Mouse (Mus musculus) forebrain, embryonic 12.5 days (tissue): ENCODE data around the gene Slc30a5. TPM values are rescaled to one million over a fixed set of nuclear protein-coding genes. Genes with fewer than 3 reads are reported as not detected.

Experiments
- ATAC-seq: fragments of 200-750 bp; cut with Nextera tagmentation; 2 replicates; pipeline ENCODE4 v1.8.0; 2017; ENCODE audit warnings: moderate TSS enrichment; ENCODE audit not compliant: low FRiP score
- H3K27ac ChIP-seq: fragments of 300-500 bp; sonication (generic); 2 replicates; pipeline ENCODE4 v1.5.1; 2016; ENCODE audit warnings: mild to moderate bottlenecking
- H3K27me3 ChIP-seq: fragments of 300-500 bp; sonication (generic); 2 replicates; pipeline ENCODE4 v1.6.1; 2016; ENCODE audit warnings: mild to moderate bottlenecking
- H3K36me3 ChIP-seq: fragments of 300-500 bp; sonication (generic); replicated peaks from 2 replicates; pipeline ENCODE4 v1.6.1; 2016; ENCODE audit warnings: mild to moderate bottlenecking
- H3K4me1 ChIP-seq: fragments of 300-500 bp; sonication (generic); 2 replicates; pipeline ENCODE4 v1.6.1; 2016
- H3K4me2 ChIP-seq: fragments of 300-500 bp; sonication (generic); 2 replicates; pipeline ENCODE4 v1.6.1; 2016; ENCODE audit warnings: mild to moderate bottlenecking, moderate library complexity
- H3K4me3 ChIP-seq: fragments of 300-500 bp; sonication (generic); replicated peaks from 2 replicates; pipeline ENCODE4 v1.5.1; 2016; ENCODE audit warnings: mild to moderate bottlenecking
- H3K9ac ChIP-seq: fragments of 300-500 bp; sonication (generic); 2 replicates; pipeline ENCODE4 v1.6.1; 2016; ENCODE audit warnings: mild to moderate bottlenecking
- H3K9me3 ChIP-seq: fragments of 300-500 bp; sonication (generic); 2 replicates; pipeline ENCODE4 v1.6.1; 2016
- WGBS: fragments of 180-500 bp; shearing (Covaris S2); methylation state at CpG from one replicate; pipeline ENCODE4 v1.1.7; 2016; 5-methylcytosine and 5-hydroxymethylcytosine counted together
- polyA plus RNA-seq: library from polyadenylated mRNA; unstranded; fragments of >200 nt; fragmentation: Nextera tagmentation; extraction: Ambion mirVana; gene quantifications from 2 replicates; pipeline ENCODE4 v1.2.1, GENCODE M21; 2016

Slc30a5 gene
- polyA plus RNA-seq = 44.5 and 47.1 TPM in 2 replicates

- Histone ChIP-seq H3K9me3 (no peaks in the 10 kb centered on the region), H3K4me3 (peak within 1 kb of the TSS; percentile 97), H3K4me1 (peaks cover 19% of the 10 kb centered on the region), H3K4me2 (peak within 1 kb of the TSS; percentile 80), H3K9ac (peak within 1 kb of the TSS; percentile 91), H3K27ac (peak within 1 kb of the TSS; percentile 90), H3K27me3 (no peaks in the 10 kb centered on the region), H3K36me3 (0 out of 2 replicates have a peak, but pooled peaks cover 3% of the 10 kb centered on the region)
- ATAC-seq = peak; percentile 99
- under 1% methylated on average over 94 of the region's 94 CpGs for WGBS
These were observed at the start of gene Slc30a5 for GRCm38 (mm10) chr13:100832741-100833639. Slc30a5 (minus strand) TSS chr13:100833427.

DNA sequence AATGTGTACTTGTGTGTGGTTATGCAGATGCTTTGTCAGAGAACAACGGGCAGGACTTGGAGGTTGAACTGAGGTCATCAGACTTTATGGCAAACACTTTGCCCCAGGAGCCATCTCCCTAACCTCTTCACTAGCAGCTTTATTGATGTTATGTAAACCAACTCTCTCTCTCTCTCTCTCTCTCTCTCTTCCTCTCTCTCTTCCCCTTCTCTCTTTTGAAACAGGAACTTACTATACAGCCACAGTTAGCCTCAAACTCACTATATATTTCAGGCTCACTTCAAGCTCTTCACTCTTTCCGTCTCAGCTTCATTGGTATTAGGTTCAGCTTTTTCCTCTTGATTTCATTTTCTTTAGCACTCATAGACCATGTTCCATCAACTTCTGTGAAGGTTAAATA, 48.7 kb upstream of the Slc30a5 start:
- no peaks in the 10 kb centered on the region for H3K9me3 ChIP-seq
- no peak overlapping the region for H3K4me3 ChIP-seq
- no peak overlapping the region for H3K4me2 ChIP-seq
- H3K9ac ChIP-seq = no peak overlapping the region
- H3K27ac ChIP-seq = no peak overlapping the region
- no peaks in the 10 kb centered on the region for H3K4me1 ChIP-seq
- no peaks in the 10 kb centered on the region for H3K36me3 ChIP-seq
- 90% methylated on average over 2 of the region's 2 CpGs for WGBS
- H3K27me3 ChIP-seq = no peaks in the 10 kb centered on the region
- ATAC-seq = no peak

- Histone ChIP-seq H3K4me3 (no peak overlapping the region), H3K9me3 (no peaks in the 10 kb centered on the region), H3K4me1 (peaks cover 6% of the 10 kb centered on the region), H3K4me2 (no peak overlapping the region), H3K27ac (no peak overlapping the region), H3K9ac (no peak overlapping the region), H3K36me3 (no peaks in the 10 kb centered on the region), H3K27me3 (no peaks in the 10 kb centered on the region)
- ATAC-seq = no peak
- WGBS = 77% methylated on average over 3 of the region's 3 CpGs
These were observed 46.6 kb upstream of the Slc30a5 start for GRCm38 (mm10) chr13:100879806-100880205.

DNA sequence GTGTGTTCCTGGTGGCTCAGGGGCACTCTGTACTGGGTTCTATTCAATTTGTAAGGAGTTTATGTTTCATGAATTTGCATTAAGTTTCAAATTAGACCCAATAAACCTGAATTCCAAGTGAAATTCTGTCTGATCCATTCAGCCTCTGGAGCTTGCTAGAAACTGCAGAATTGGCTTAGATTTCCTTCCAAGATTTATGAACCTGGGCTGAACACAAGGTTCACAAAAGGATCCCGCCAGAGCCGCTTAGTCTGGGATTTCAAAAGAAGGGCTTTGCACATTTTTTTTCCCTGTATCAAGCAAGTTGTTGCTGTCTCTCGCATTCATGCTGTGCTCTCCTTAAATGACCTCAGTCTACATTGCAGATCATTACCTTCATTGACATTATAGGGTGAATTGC, 46.1 kb upstream of the Slc30a5 start:
- Histone ChIP-seq H3K27ac (no peak overlapping the region), H3K9me3 (no peaks in the 10 kb centered on the region), H3K4me2 (no peak overlapping the region), H3K4me3 (no peak overlapping the region), H3K4me1 (peaks cover 10% of the 10 kb centered on the region), H3K9ac (no peak overlapping the region), H3K36me3 (no peaks in the 10 kb centered on the region), H3K27me3 (no peaks in the 10 kb centered on the region)
- ATAC-seq = no peak
- WGBS = 63% methylated on average over 3 of the region's 3 CpGs

GRCm38 (mm10) chr13:100878264-100878663, 45.0 kb upstream of the Slc30a5 start:
- ATAC-seq = no peak
- no peak overlapping the region for H3K9ac ChIP-seq
- no peaks in the 10 kb centered on the region for H3K9me3 ChIP-seq
- no peaks in the 10 kb centered on the region for H3K36me3 ChIP-seq
- H3K4me1 ChIP-seq = peaks cover 10% of the 10 kb centered on the region
- H3K4me2 ChIP-seq = no peak overlapping the region
- no peak overlapping the region for H3K27ac ChIP-seq
- H3K4me3 ChIP-seq = no peak overlapping the region
- 89% methylated on average over 3 of the region's 3 CpGs for WGBS
- H3K27me3 ChIP-seq = no peaks in the 10 kb centered on the region

DNA sequence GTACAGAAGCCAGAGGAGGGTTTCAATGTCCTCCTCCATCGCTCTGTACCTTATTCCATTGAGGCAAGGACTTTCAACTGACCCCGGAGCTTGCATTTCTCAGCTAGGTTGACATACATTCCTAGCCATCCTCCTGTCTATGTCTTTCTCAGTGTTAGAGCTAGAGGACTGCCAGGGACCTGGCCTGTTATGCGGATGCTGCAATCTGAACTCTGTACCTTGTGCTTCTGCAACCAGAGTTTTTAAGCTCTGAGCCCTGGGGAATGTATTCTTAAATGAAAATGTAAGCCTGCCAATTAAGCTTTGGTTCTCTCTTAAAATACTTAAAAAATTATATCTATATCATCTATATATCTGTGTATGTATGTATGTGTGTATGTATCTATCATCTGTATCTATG, 44.5 kb upstream of the Slc30a5 start:
- no peak overlapping the region for H3K4me3 ChIP-seq
- no peaks in the 10 kb centered on the region for H3K9me3 ChIP-seq
- no peak overlapping the region for H3K27ac ChIP-seq
- no peaks in the 10 kb centered on the region for H3K27me3 ChIP-seq
- H3K4me2 ChIP-seq = no peak overlapping the region
- H3K4me1 ChIP-seq = peaks cover 10% of the 10 kb centered on the region
- WGBS = 97% methylated on average over 3 of the region's 3 CpGs
- no peaks in the 10 kb centered on the region for H3K36me3 ChIP-seq
- no peak overlapping the region for H3K9ac ChIP-seq
- ATAC-seq = no peak

GRCm38 (mm10) chr13:100875103-100875502, 41.9 kb upstream of the Slc30a5 start:
- no peaks in the 10 kb centered on the region for H3K9me3 ChIP-seq
- no peak overlapping the region for H3K4me3 ChIP-seq
- H3K4me1 ChIP-seq = peaks cover 23% of the 10 kb centered on the region
- H3K4me2 ChIP-seq = no peak overlapping the region
- 63% methylated on average over 4 of the region's 4 CpGs for WGBS
- no peaks in the 10 kb centered on the region for H3K27me3 ChIP-seq
- no peak for ATAC-seq
- H3K36me3 ChIP-seq = no peaks in the 10 kb centered on the region
- no peak overlapping the region for H3K9ac ChIP-seq
- peak overlapping the region; percentile 70 for H3K27ac ChIP-seq

GRCm38 (mm10) chr13:100874588-100874987, 41.4 kb upstream of the Slc30a5 start:
- peak; percentile 36; the same call in 1 of the 2 replicates for ATAC-seq
- H3K4me1 ChIP-seq = peaks cover 23% of the 10 kb centered on the region
- peak overlapping the region; percentile 70 for H3K27ac ChIP-seq
- 43% methylated on average over 3 of the region's 3 CpGs for WGBS
- H3K27me3 ChIP-seq = no peaks in the 10 kb centered on the region
- H3K4me2 ChIP-seq = no peak overlapping the region
- no peaks in the 10 kb centered on the region for H3K36me3 ChIP-seq
- H3K9me3 ChIP-seq = no peaks in the 10 kb centered on the region
- no peak overlapping the region for H3K9ac ChIP-seq
- H3K4me3 ChIP-seq = no peak overlapping the region

GRCm38 (mm10) chr13:100873530-100873929, 40.3 kb upstream of the Slc30a5 start:
- Histone ChIP-seq H3K4me3 (no peak overlapping the region), H3K27me3 (no peaks in the 10 kb centered on the region)
- WGBS = 81% methylated on average over 8 of the region's 8 CpGs

DNA sequence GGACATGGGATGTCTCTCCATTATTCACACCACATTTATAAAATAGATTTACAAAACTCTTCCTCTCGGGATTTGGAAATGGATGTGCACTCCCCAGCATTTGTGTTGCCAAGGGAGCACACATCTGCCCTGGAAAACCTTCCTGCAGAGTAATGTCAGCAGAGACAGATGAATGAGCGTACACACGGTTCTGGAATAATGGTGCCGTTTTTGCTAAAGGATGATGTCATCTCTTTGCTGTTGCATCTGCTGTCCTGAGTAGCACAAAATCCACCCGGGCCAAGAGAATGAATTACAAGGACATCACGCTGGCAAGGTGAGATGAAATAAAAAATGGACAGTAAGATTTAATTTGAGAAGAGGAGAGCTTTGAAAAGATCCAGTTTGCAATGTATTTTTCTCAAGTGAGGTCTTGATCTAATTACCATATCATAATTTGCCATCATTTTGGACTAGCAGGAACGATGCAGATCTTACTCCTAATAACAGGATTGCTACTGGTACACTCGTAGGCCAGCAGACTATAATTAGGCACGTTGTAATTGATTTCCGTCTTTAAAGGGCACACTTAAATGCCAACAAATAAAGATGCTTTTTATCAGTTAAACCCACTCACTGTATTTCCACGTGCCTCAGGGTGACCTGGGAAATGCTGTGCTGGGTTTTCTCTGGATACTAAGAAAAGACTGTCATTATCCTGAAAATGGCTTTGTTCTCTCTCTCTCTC, 38.4 kb upstream of the Slc30a5 start:
- Histone ChIP-seq H3K36me3 (no peaks in the 10 kb centered on the region), H3K9me3 (no peaks in the 10 kb centered on the region), H3K4me1 (peaks cover 23% of the 10 kb centered on the region), H3K9ac (no peak overlapping the region), H3K27me3 (no peaks in the 10 kb centered on the region), H3K4me2 (no peak overlapping the region), H3K27ac (0 out of 2 replicates have a peak overlapping the region, but pooled peaks have one; percentile 32), H3K4me3 (no peak overlapping the region)
- 36% methylated on average over 11 of the region's 11 CpGs for WGBS
- ATAC-seq = peak; percentile 67

More at GRCm38 (mm10) chr13:100873530-100873929, 40.3 kb upstream of the Slc30a5 start:
- ATAC-seq = no peak
- H3K27ac ChIP-seq = no peak overlapping the region
- H3K4me2 ChIP-seq = no peak overlapping the region
- no peaks in the 10 kb centered on the region for H3K9me3 ChIP-seq
- H3K36me3 ChIP-seq = no peaks in the 10 kb centered on the region
- no peak overlapping the region for H3K9ac ChIP-seq
- peaks cover 23% of the 10 kb centered on the region for H3K4me1 ChIP-seq

- Histone ChIP-seq H3K36me3 (no peaks in the 10 kb centered on the region), H3K4me3 (no peak overlapping the region), H3K4me2 (no peak overlapping the region), H3K27me3 (no peaks in the 10 kb centered on the region), H3K4me1 (peaks cover 16% of the 10 kb centered on the region), H3K27ac (no peak overlapping the region), H3K9ac (no peak overlapping the region), H3K9me3 (no peaks in the 10 kb centered on the region)
- WGBS = 78% methylated on average over 4 of the region's 4 CpGs
- no peak for ATAC-seq
These were observed 36.6 kb upstream of the Slc30a5 start for GRCm38 (mm10) chr13:100869813-100870212.

GRCm38 (mm10) chr13:100866311-100866710, 33.1 kb upstream of the Slc30a5 start:
- H3K9me3 ChIP-seq = no peaks in the 10 kb centered on the region
- ATAC-seq = no peak
- H3K4me1 ChIP-seq = peaks cover under 1% of the 10 kb centered on the region
- no peak overlapping the region for H3K9ac ChIP-seq
- H3K27ac ChIP-seq = no peak overlapping the region
- no peak overlapping the region for H3K4me3 ChIP-seq
- H3K36me3 ChIP-seq = no peaks in the 10 kb centered on the region
- no peaks in the 10 kb centered on the region for H3K27me3 ChIP-seq
- no peak overlapping the region for H3K4me2 ChIP-seq
- 87% methylated on average over 6 of the region's 6 CpGs for WGBS
